Mouse (Mus musculus): ENCODE measurements around the gene Pqlc3. TPM values are rescaled to one million over a fixed set of nuclear protein-coding genes. Genes with fewer than 3 reads are reported as not detected.

Pqlc3 gene
- total RNA-seq, 1 experiment from 2014 or later = 57.1 TPM

Other genes with a start within 250 kb of the Pqlc3 start
- gene Greb1, start 199.5 kb downstream of the Pqlc3 start, total RNA-seq (2017) = not detected in 2 replicates
- 5.8 and 7.3 TPM in 2 replicates for gene E2f6, start 189.4 kb downstream of the Pqlc3 start, total RNA-seq (2017)
- 106 and 123 TPM in 2 replicates for gene Rock2, start 105.5 kb downstream of the Pqlc3 start, total RNA-seq (2017)
- 0.23 and 1.6 TPM in 2 replicates for gene 2410004P03Rik, start 11.3 kb upstream of the Pqlc3 start, total RNA-seq (2017)
- not detected in 2 replicates for gene Kcnf1, start 176.5 kb upstream of the Pqlc3 start, total RNA-seq (2017)